Mouse (Mus musculus): ENCODE data around the gene Ttc39b. TPM values are rescaled to one million over a fixed set of nuclear protein-coding genes. Genes with fewer than 3 reads are reported as not detected.

Ttc39b gene
- total and polyA plus RNA-seq, 3 experiments, result 11.3 to 109 (median 21.1) TPM

GRCm38 (mm10) chr4:83259690-83260089 is 64.4 kb downstream of the Ttc39b start:
- H3K4me1 ChIP-seq (ENCODE audit: control insufficient read depth in 1 of 2, insufficient read depth in 2 of 2, low read length in 2 of 2), result peaks cover 35 to 44% of the 10 kb centered on the region in 2 experiments
- peak overlapping the region; percentile 16; the same call in 1 of the 2 replicates for H3K9ac ChIP-seq (ENCODE audit: control insufficient read depth, low read depth, low read length, poor library complexity, severe bottlenecking)
- no peak overlapping the region for H3K4me3 ChIP-seq (ENCODE audit: control insufficient read depth in 1 of 2, insufficient read depth in 1 of 2, low read depth in 2 of 2, low read length in 2 of 2)
- H3K79me2 ChIP-seq (ENCODE audit: control insufficient read depth, insufficient read depth, low read length, poor library complexity), result no peaks in the 10 kb centered on the region; the same call in 1 of the 2 replicates
- DNase-seq (ENCODE audit: low read depth, low spot score), result peak; percentile 73
- H3K27me3 ChIP-seq (ENCODE audit: control insufficient read depth in 1 of 2, insufficient read depth in 2 of 2, low read length in 2 of 2), result no peaks in the 10 kb centered on the region
- peaks cover 13 to 49% of the 10 kb centered on the region in 2 experiments for H3K36me3 ChIP-seq (ENCODE audit: control insufficient read depth in 1 of 2, insufficient read depth in 2 of 2, low read length in 2 of 2)
- TF ChIP-seq NRF1 (IDR thresholded peaks at IDR 0.05; ENCODE audit: insufficient read depth, low read depth, low read length, poor library complexity, severe bottlenecking) (no peak), MEF2A (IDR thresholded peaks at IDR 0.05; ENCODE audit: extremely low read depth, insufficient replicate concordance, low read depth, low read length, poor library complexity, severe bottlenecking) (no peak), JUND (IDR thresholded peaks at IDR 0.05; ENCODE audit: low read depth, low read length) (no peak), MYC (IDR thresholded peaks at IDR 0.05; ENCODE audit: low read depth, low read length) (no peak), CTCF (IDR thresholded peaks at IDR 0.05 in 2 of 3, conservative IDR thresholded peaks at IDR 0.05 in 1 of 3; ENCODE audit: control insufficient read depth in 1 of 3, insufficient read depth in 1 of 3, low read depth in 2 of 3, low read length in 3 of 3, poor library complexity in 1 of 3, severe bottlenecking in 1 of 3) (no peak), EP300 (IDR thresholded peaks at IDR 0.05; ENCODE audit: low read depth in 1 of 2, low read length in 2 of 2) (peak; percentile 76 to 84), USF2 (IDR thresholded peaks at IDR 0.05; ENCODE audit: borderline replicate concordance in 1 of 2, insufficient read depth in 1 of 2, low read depth in 1 of 2, low read length in 2 of 2) (no peak), CHD2 (IDR thresholded peaks at IDR 0.05; ENCODE audit: low read length) (no peak), E2F4 (IDR thresholded peaks at IDR 0.05; ENCODE audit: borderline replicate concordance, low read depth, low read length) (no peak), ZKSCAN1 (IDR thresholded peaks at IDR 0.05; ENCODE audit: low read depth, low read length) (no peak), MAX (IDR thresholded peaks at IDR 0.05; ENCODE audit: low read length) (no peak), GATA1 (IDR thresholded peaks at IDR 0.05; ENCODE audit: low read depth, low read length) (peak; percentile 52; the same call in 1 of the 2 replicates), BHLHE40 (IDR thresholded peaks at IDR 0.05; ENCODE audit: borderline replicate concordance, low read depth, low read length) (no peak), ELF1 (IDR thresholded peaks at IDR 0.05; ENCODE audit: low read depth, low read length) (no peak), POLR2AphosphoS5 (IDR thresholded peaks at IDR 0.05; ENCODE audit: borderline replicate concordance, low read depth, low read length) (no peak), USF1 (IDR thresholded peaks at IDR 0.05; ENCODE audit: low read depth, low read length) (no peak), POLR2A (IDR thresholded peaks at IDR 0.05; ENCODE audit: control insufficient read depth in 1 of 2, insufficient read depth in 1 of 2, low read depth in 1 of 2, low read length in 2 of 2, poor library complexity in 1 of 2) (no peak), ZC3H11A (IDR thresholded peaks at IDR 0.05; ENCODE audit: low read depth, low read length) (no peak), TBP (IDR thresholded peaks at IDR 0.05; ENCODE audit: low read depth, low read length) (no peak), MAFK (IDR thresholded peaks at IDR 0.05; ENCODE audit: borderline replicate concordance, low read depth, low read length) (no peak), GABPA (IDR thresholded peaks at IDR 0.05; ENCODE audit: low read depth, low read length) (no peak), POLR2AphosphoS2 (IDR thresholded peaks at IDR 0.05; ENCODE audit: low read length) (no peak), RCOR1 (IDR thresholded peaks at IDR 0.05; ENCODE audit: low read depth, low read length) (peak; percentile 51; the same call in 1 of the 2 replicates), HCFC1 (IDR thresholded peaks at IDR 0.05; ENCODE audit: low read depth, low read length) (no peak), ZNF384 (IDR thresholded peaks at IDR 0.05; ENCODE audit: low read depth, low read length) (no peak), TAL1 (IDR thresholded peaks at IDR 0.05; ENCODE audit: low read length) (peak; percentile 95), MXI1 (IDR thresholded peaks at IDR 0.05; ENCODE audit: low read depth, low read length) (no peak), ETS1 (IDR thresholded peaks at IDR 0.05; ENCODE audit: low read depth, low read length) (no peak), MYB (IDR thresholded peaks at IDR 0.05; ENCODE audit: low read depth, low read length) (no peak), MAZ (IDR thresholded peaks at IDR 0.05; ENCODE audit: low read depth, low read length) (no peak), KAT2A (conservative IDR thresholded peaks at IDR 0.05; ENCODE audit: low read depth, low read length) (no peak), RAD21 (IDR thresholded peaks at IDR 0.05; ENCODE audit: low read depth, low read length) (no peak), TCF12 (IDR thresholded peaks at IDR 0.05; ENCODE audit: low read depth, low read length) (peak; percentile 80), SMC3 (IDR thresholded peaks at IDR 0.05; ENCODE audit: low read depth, low read length) (no peak)
- H3K9me3 ChIP-seq (replicated peaks; ENCODE audit: insufficient read depth, low read length), result no peaks in the 10 kb centered on the region
- H3K27ac ChIP-seq (ENCODE audit: control insufficient read depth, low read depth, low read length), result peak overlapping the region; percentile 82
